Mouse (Mus musculus): ENCODE measurements at regions not wholly inside any gene's neighbourhood (a gene's known extent, or its start where the extent isn't known, plus 50 kb on each side); places are given as distances from the start of the nearest gene placed in this dataset.

DNA sequence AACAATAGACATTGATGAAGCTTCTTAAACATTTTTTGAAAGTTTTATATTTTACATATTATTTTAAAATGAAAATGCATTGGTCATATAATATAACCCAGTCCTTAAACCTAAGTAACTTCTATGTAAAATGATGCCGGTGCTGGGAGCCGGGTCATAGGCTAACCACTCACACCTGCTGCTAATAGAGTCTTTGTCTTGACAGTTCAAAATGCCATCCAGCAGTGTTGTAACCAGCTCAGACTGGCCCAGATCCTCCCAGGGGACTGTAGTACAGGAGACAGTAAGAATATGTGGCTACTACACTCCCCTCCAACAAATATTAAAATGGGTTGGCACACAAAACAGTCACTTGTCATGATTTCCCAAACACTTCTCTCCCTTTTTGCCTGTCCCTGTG is 693.6 kb downstream of the 1700064H15Rik start:
- H3K27me3 ChIP-seq (ENCODE audit: control insufficient read depth, insufficient read depth, low read length), result no peaks in the 10 kb centered on the region
- H3K4me1 ChIP-seq (replicated peaks; ENCODE audit: control insufficient read depth, insufficient read depth), result no peaks in the 10 kb centered on the region
- ATAC-seq (ENCODE audit: low FRiP score, low TSS enrichment) (no peak), DNase-seq (ENCODE audit: low spot score) (no peak)
- no peak overlapping the region for H3K4me3 ChIP-seq (ENCODE audit: low read depth, low read length)
- WGBS, result 88% methylated on average over 2 of the region's 2 CpGs
- no peaks in the 10 kb centered on the region for H3K9me3 ChIP-seq (ENCODE audit: control insufficient read depth, low read length)
- no peaks in the 10 kb centered on the region for H3K36me3 ChIP-seq (ENCODE audit: control insufficient read depth, insufficient read depth, low read length)
- H3K4me2 ChIP-seq (replicated peaks; ENCODE audit: low read depth), result no peak overlapping the region
- TF ChIP-seq EP300 (optimal IDR thresholded peaks at IDR 0.05), result no peak
- TF ChIP-seq CTCF (IDR thresholded peaks at IDR 0.05; ENCODE audit: low read depth), result no peak
- H3K27ac ChIP-seq (replicated peaks), result no peak overlapping the region
- H3K9ac ChIP-seq (ENCODE audit: low read length), result no peak overlapping the region

DNA sequence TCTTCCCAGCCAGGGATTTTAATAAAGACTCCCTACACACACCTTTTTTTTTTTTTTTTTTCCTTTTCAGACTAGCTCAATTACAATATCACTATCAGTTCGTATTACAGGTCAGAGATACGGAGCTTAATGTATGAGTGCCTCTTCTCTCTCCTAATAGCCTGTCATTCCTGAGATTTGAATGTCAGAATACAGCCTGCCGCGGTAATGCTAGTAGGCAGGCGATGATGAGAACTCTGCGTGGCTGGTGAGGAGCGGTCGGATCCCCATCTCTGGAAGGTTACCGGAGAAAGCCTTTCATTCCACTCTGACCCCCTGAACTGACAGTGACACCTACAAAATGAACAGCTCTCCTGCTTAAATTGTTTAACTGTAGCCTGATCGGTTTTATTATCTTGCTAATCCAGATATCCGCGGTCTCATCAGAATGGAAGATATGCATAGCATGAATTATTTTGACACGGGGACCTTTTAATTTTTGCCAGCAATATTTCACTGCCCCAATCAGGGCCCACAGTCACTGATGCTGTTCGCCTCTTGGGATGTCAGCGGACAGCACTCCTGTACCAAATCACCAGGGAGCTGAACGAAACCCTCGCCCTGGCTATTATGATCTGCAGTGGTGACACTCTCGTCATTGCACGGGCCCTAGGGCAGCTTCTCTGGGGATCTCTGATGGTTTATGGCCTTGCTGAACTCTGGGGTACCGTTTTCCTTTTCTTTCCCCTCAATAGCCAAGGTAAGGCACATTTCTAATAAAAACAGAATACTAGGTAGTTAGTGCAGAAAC is 690.9 kb downstream of the 1700064H15Rik start:
- no peak overlapping the region for H3K27ac ChIP-seq (replicated peaks)
- H3K9me3 ChIP-seq (ENCODE audit: control insufficient read depth, low read length), result no peaks in the 10 kb centered on the region
- TF ChIP-seq EP300 (optimal IDR thresholded peaks at IDR 0.05) (no peak), CTCF (IDR thresholded peaks at IDR 0.05; ENCODE audit: low read depth) (no peak)
- no peak overlapping the region for H3K4me3 ChIP-seq (ENCODE audit: low read depth, low read length)
- no peak overlapping the region for H3K4me2 ChIP-seq (replicated peaks; ENCODE audit: low read depth)
- H3K9ac ChIP-seq (ENCODE audit: low read length), result no peak overlapping the region
- H3K36me3 ChIP-seq (ENCODE audit: control insufficient read depth, insufficient read depth, low read length), result no peaks in the 10 kb centered on the region
- no peaks in the 10 kb centered on the region for H3K27me3 ChIP-seq (ENCODE audit: control insufficient read depth, insufficient read depth, low read length)
- no peaks in the 10 kb centered on the region for H3K4me1 ChIP-seq (replicated peaks; ENCODE audit: control insufficient read depth, insufficient read depth)
- WGBS, result 81% methylated on average over 20 of the region's 20 CpGs
- ATAC-seq (ENCODE audit: low FRiP score, low TSS enrichment) (no peak), DNase-seq (ENCODE audit: low spot score) (no peak)

DNA sequence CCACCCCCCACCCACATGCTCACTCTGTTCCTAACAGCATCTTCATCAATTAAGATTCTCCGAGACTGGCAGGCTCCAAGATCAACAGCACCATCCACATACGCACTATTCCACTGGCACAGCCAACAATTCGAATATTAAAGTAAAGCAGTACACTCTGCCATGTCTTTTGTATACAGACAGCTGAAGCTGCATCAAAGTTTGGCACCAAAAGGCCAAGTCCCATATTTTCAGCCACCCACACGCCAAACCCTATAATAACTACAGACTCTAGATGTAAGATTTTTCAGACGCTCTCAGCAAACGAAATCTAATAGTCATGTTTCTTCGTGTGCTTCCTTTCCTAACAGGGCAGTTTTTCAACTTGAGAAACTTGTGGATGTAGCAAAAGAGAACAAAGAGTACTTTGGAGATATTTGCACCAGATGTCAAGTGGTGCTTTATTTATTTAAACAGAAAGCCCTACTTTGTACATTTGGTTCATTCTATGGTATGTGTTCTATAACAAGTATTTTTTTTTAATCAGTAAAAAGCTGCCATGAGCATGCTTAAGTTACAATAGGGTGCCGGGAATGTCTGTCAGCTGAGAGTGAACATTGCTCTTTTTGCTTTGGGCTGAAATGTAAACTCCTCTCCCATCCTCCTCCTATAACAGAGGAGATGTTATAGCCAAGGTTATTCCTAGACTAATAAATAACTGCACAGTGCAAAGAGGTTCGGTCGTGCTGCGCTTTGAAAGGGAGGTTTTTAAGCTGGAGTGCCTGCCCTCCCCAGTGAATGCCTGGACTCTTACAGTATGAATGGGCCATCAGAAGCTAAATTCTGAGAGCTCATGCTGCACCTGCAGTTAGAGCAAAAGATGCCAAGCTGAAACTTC is 686.9 kb downstream of the 1700064H15Rik start:
- H3K4me1 ChIP-seq (replicated peaks; ENCODE audit: control insufficient read depth, insufficient read depth), result no peaks in the 10 kb centered on the region
- H3K27ac ChIP-seq (replicated peaks), result peak overlapping the region; percentile 53; the same call in 1 of the 2 replicates
- no peak overlapping the region for H3K4me2 ChIP-seq (replicated peaks; ENCODE audit: low read depth)
- H3K4me3 ChIP-seq (ENCODE audit: low read depth, low read length), result no peak overlapping the region
- ATAC-seq (ENCODE audit: low FRiP score, low TSS enrichment) (0 out of 2 replicates have a peak, but pooled peaks have one; percentile 54), DNase-seq (ENCODE audit: low spot score) (no peak)
- H3K27me3 ChIP-seq (ENCODE audit: control insufficient read depth, insufficient read depth, low read length), result no peaks in the 10 kb centered on the region
- no peaks in the 10 kb centered on the region for H3K36me3 ChIP-seq (ENCODE audit: control insufficient read depth, insufficient read depth, low read length)
- TF ChIP-seq EP300 (optimal IDR thresholded peaks at IDR 0.05) (peak; percentile 53), CTCF (IDR thresholded peaks at IDR 0.05; ENCODE audit: low read depth) (no peak)
- no peak overlapping the region for H3K9ac ChIP-seq (ENCODE audit: low read length)
- 38% methylated on average over 11 of the region's 11 CpGs for WGBS
- H3K9me3 ChIP-seq (ENCODE audit: control insufficient read depth, low read length), result no peaks in the 10 kb centered on the region

DNA sequence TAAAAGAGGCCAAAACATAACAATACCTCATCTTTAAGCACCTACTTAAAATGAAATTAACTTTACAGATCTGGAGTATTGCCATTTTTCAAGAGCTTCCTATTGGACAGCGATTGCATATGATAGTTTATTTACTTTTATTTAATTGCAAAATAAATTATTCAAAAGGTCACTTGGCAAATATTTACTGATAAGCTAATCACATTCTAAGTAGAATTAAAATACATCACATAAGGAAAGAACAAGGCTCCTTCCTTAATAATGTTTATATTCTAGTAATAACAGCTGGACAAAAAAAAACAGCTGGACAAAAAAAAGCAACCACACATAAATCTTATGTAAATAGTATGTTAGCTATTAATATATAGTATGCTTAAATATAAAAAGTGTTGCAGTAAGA is 668.1 kb downstream of the 1700064H15Rik start:
- no peak for TF ChIP-seq EP300 (optimal IDR thresholded peaks at IDR 0.05)
- TF ChIP-seq CTCF (IDR thresholded peaks at IDR 0.05; ENCODE audit: low read depth), result no peak
- Histone ChIP-seq H3K9ac (ENCODE audit: low read length) (no peak overlapping the region), H3K27me3 (ENCODE audit: control insufficient read depth, insufficient read depth, low read length) (no peaks in the 10 kb centered on the region), H3K36me3 (ENCODE audit: control insufficient read depth, insufficient read depth, low read length) (no peaks in the 10 kb centered on the region), H3K4me3 (ENCODE audit: low read depth, low read length) (no peak overlapping the region), H3K9me3 (ENCODE audit: control insufficient read depth, low read length) (no peaks in the 10 kb centered on the region), H3K4me2 (replicated peaks; ENCODE audit: low read depth) (no peak overlapping the region), H3K4me1 (replicated peaks; ENCODE audit: control insufficient read depth, insufficient read depth) (no peaks in the 10 kb centered on the region), H3K27ac (replicated peaks) (no peak overlapping the region)
- ATAC-seq (ENCODE audit: low FRiP score, low TSS enrichment), result no peak
- no peak for DNase-seq (ENCODE audit: low spot score)
- WGBS, result 57% methylated on average over 1 of the region's 1 CpGs

DNA sequence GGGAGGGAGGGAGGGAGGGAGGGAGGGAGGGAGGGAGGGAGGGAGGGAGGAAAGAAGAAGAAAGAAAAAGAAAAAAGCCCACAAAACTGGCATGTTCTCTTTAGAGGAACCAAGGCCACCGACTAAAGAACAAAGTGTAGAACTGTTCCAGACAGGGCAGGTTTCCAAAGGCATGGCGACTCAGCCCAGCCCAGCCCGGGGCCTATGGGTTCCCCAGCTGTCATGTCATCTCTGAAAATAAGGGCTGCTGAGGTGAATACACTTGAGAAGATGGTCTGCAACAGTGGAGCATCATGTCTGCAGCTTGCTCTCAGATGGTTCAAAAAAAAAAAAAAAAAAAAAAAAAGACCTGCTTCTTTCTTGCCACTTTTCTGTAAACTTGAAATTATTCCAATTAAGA is 639.8 kb downstream of the 1700064H15Rik start:
- H3K4me3 ChIP-seq (ENCODE audit: low read depth, low read length), result no peak overlapping the region
- H3K36me3 ChIP-seq (ENCODE audit: control insufficient read depth, insufficient read depth, low read length), result no peaks in the 10 kb centered on the region
- H3K9ac ChIP-seq (ENCODE audit: low read length), result no peak overlapping the region
- H3K27ac ChIP-seq (replicated peaks), result no peak overlapping the region
- 66% methylated on average over 3 of the region's 3 CpGs for WGBS
- DNase-seq (ENCODE audit: low spot score), result no peak
- H3K4me2 ChIP-seq (replicated peaks; ENCODE audit: low read depth), result no peak overlapping the region
- no peaks in the 10 kb centered on the region for H3K4me1 ChIP-seq (replicated peaks; ENCODE audit: control insufficient read depth, insufficient read depth)
- H3K9me3 ChIP-seq (ENCODE audit: control insufficient read depth, low read length), result no peaks in the 10 kb centered on the region
- no peak for TF ChIP-seq EP300 (optimal IDR thresholded peaks at IDR 0.05)
- TF ChIP-seq CTCF (IDR thresholded peaks at IDR 0.05; ENCODE audit: low read depth), result no peak
- ATAC-seq (ENCODE audit: low FRiP score, low TSS enrichment), result no peak
- no peaks in the 10 kb centered on the region for H3K27me3 ChIP-seq (ENCODE audit: control insufficient read depth, insufficient read depth, low read length)

Measured in stomach, postnatal 0 days (tissue).